Mouse (Mus musculus): ENCODE results near the gene Zcrb1. TPM values are rescaled to one million over a fixed set of nuclear protein-coding genes. Genes with fewer than 3 reads are reported as not detected.

Zcrb1 gene
- polyA plus RNA-seq, 1 experiment = 9.8 TPM

GRCm38 (mm10) chr15:93336925-93337761 lies 61.0 kb downstream of the Zcrb1 start, which contains the start of gene Yaf2:
Yaf2 (minus strand) TSS chr15:93336935.
- Histone ChIP-seq H3K27ac (ENCODE audit: insufficient read depth, low read length) (peak within 1 kb of the TSS; percentile 60; the same call in 1 of the 2 replicates), H3K4me1 (ENCODE audit: control insufficient read depth, insufficient read depth, insufficient read length) (peaks cover 5% of the 10 kb centered on the region; the same call in 1 of the 2 replicates), H3K4me3 (ENCODE audit: extremely low read depth, insufficient read depth, insufficient read length) (peak within 1 kb of the TSS; percentile 80), H3K27me3 (ENCODE audit: control insufficient read depth, insufficient read depth, low read length) (no peaks in the 10 kb centered on the region), H3K36me3 (ENCODE audit: control insufficient read depth, insufficient read depth, low read length) (no peaks in the 10 kb centered on the region)
- peak; percentile 53 to 85 for DNase-seq (ENCODE audit: low read depth in 1 of 2, low spot score in 2 of 2)
- TF ChIP-seq POLR2A (IDR thresholded peaks at IDR 0.05; ENCODE audit: low read depth, low read length) (no peak), CTCF (IDR thresholded peaks at IDR 0.05; ENCODE audit: extremely low read depth, insufficient read depth, insufficient read length, insufficient replicate concordance) (no peak)
- under 1% methylated on average over 72 of the region's 73 CpGs for WGBS

DNA sequence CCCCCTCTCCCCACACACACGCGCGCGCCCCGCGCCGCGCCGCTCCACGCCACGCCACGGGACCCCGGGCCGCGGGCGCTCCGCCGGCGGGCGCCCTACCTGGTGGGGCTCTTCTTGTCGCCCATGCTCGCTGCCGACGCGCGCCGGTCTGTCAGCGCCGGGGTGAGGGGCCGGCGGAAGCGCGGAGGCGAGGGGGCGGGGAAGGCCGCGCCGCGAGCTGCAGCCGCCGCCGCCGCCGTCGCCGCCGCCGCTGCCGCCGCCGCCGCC lies 61.5 kb downstream of the Zcrb1 start:
- Histone ChIP-seq H3K27me3 (ENCODE audit: control insufficient read depth, insufficient read depth, low read length) (no peaks in the 10 kb centered on the region), H3K36me3 (ENCODE audit: control insufficient read depth, insufficient read depth, low read length) (no peaks in the 10 kb centered on the region), H3K4me1 (ENCODE audit: control insufficient read depth, insufficient read depth, insufficient read length) (peaks cover 5% of the 10 kb centered on the region; the same call in 1 of the 2 replicates), H3K27ac (ENCODE audit: insufficient read depth, low read length) (no peak overlapping the region; the same call in 1 of the 2 replicates), H3K4me3 (ENCODE audit: extremely low read depth, insufficient read depth, insufficient read length) (peak overlapping the region; percentile 80)
- DNase-seq (ENCODE audit: low read depth in 1 of 2, low spot score in 2 of 2) = no peak
- TF ChIP-seq CTCF (IDR thresholded peaks at IDR 0.05; ENCODE audit: extremely low read depth, insufficient read depth, insufficient read length, insufficient replicate concordance) = no peak
- no peak for TF ChIP-seq POLR2A (IDR thresholded peaks at IDR 0.05; ENCODE audit: low read depth, low read length)
- WGBS = 2% methylated on average over 12 of the region's 52 CpGs

Other genes with a start within 250 kb of the Zcrb1 start
- gene Gxylt1, start 123.2 kb downstream of the Zcrb1 start, polyA plus RNA-seq (2012; rRNA removed) = 2.7 TPM in 2 replicates
- 12.9 and 19.1 TPM in 2 replicates for gene Yaf2, start 61.4 kb downstream of the Zcrb1 start, polyA plus RNA-seq (2012; rRNA removed)
- 5.4 and 6.4 TPM in 2 replicates for gene Pphln1, start within 50 bp of the Zcrb1 start, polyA plus RNA-seq (2012; rRNA removed)
- 3.8 and 4.6 TPM in 2 replicates for gene Prickle1, start 197.6 kb upstream of the Zcrb1 start, polyA plus RNA-seq (2012; rRNA removed)